Mouse (Mus musculus) adrenal gland, postnatal 10 days (tissue): ENCODE measurements at regions not wholly inside any gene's neighbourhood (a gene's known extent, or its start where the extent isn't known, plus 50 kb on each side); places are given as distances from the start of the nearest gene placed in this dataset.

ENCODE experiments used
- DNase-seq: peaks from one replicate; pipeline ENCODE4 v3.0.0; 2021; ENCODE audit warnings: mixed read lengths

DNA sequence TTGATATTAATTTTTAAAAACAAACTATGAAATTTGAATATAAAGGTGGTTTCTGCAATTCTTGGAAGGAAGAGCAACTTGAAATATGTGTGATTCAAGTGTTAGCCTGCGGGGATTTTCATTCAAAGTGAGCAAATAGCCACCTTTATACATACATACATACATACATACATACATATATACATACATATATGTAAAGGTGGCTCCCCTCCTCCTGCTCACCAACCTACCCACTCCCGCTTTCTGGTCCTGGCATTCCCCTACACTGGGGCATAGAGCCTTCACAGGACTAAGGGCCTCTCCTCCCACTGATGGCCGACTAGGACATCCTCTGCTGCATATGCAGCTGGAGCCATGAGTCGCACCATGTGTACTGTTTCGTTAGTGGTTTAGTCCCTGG, 221.3 kb upstream of the Pde3a start:
- DNase-seq, result no peak

DNA sequence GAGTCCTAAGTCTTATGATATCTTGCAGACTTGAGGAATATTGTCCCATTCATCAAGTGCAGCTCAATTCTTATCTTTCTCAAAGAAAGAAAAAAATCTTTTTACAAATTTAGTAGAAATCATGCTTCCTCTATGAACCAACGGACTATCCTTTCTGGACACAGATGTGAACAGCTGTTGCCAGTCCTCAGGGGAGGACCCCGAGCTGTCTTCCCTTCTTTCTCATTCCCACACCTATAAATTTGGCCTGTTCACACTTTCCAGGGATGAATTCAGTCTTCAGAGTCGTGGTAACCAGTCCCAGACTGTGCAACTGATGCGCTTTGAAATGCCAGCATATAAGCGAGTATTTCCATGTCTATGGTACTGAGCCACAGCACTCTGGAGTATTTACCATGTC, 214.2 kb upstream of the Pde3a start:
- DNase-seq, result no peak

DNA sequence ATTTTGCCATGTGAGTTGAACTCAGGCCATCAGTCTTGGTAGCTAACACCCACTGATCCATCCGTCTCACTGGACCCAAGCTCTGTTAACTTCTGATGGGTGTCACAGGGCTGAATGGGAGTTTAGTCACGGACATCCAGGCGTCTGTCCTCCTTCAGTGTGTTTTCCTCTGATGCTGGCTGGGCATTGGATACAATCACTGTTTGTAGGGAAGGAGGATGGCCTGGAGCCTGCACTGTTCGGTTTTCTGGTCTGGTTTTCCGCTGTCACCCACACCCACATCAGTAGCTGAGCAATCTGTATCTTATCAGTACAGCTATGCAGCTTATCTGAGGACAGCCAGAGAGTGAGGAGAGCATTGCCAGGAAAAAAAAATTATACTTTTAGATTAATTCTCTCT, 207.7 kb upstream of the Pde3a start:
- peak; percentile 2 for DNase-seq

DNA sequence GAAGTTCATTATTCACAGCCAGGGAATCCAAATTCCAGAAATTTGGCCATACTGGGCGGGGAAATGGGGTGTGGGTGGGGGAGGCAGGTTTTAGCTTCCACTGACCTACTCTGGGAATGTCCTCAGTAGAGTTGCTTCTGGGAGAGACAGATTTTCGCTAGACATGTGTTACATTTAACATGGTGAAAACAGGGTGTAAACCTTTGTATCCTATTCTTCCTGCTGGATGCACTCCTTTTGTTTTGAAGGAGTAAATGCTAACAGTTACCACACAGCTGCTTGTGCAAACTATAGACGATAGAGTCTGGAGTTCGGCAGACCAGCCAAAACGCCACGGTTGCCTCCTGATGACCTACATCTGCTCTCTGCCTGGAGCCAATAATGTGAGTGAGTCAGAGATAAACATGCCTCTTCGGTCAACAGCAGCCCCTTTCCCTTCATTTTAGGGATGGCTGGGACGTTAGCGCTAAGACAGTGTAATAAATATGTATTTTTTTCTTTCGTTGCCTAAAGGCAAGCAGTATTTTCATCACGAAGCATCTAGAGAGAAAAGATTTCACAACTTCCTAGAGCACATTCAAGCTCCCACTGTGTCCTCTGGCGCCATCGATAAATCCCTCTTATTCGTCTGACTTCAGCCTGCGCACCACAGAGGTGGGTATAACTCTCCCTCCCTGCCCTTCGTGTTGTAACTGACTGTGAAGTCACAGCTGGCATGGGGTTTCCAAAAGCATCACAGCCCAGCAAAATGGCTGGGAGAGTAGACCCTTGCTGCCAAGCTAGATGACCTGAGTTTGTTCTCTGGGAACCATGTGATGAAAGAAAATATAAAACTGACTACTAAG, 207.1 kb upstream of the Pde3a start:
- DNase-seq, result peak; percentile 13

DNA sequence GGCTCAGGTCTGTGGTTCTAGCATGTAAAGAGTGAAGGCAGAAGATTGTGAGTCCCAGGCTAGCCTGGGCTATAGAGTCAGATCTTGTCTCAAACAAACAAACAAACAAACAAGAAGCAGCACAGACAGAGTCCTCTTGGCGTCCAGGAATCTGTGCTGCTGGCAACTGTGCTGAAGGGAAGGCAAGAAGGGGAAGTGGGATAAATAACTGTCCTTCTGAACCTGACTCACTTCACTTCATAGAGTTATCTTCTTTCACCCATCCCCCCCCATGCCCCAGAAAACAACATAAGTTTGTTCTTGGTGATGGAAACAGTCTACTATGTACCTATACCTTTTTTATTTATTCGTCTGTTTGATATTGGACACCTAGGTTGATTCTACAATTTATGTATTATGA, 200.8 kb upstream of the Pde3a start:
- no peak for DNase-seq

DNA sequence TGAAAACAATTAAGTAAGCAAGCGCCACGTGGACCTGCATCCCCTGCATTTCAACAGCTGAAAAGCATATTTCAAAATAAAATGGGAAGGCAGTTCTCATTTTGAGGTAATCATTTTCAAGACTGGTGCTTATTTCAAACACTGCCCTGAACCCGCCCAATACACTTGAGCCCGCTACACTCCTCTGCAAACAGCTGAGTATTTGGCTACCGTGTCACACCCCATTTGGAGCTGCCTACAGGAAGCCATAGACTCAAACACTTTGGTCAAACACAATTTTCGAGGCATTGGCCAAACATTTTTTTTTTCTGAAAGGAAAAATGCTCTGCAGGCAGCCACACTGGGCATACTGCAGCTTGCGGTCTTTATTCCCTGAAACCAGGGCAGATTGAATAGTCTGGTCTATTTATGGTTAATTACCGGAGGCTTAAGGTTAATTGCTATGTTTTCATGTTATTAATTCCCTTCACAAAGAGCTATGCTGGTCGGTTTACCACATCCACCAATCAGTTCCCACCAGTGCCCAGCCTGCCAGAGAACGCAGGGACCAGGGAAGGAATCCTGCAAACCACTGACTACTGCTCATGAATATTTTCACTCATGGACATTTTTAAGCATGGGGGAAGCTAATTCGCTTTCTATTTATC, 198.9 kb upstream of the Pde3a start:
- no peak for DNase-seq

DNA sequence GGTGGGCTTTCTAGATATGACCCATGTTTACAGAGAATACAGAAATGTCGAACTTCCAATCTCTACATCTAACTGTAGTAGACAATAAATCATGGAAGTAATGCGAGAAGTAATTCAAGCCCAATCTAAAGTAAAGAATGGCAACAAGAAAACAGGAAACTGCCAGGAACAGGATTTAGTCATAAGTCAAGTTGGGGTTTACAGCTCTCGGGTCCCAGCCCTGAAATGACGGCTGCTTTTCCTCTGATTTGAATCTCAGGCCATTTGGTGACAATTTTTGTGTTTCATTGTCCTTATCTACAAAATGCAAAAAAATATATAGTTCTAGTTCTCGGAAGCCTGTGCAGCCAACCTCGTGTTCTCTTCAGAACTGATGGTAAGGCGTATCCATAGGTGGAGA, 195.0 kb upstream of the Pde3a start:
- no peak for DNase-seq

DNA sequence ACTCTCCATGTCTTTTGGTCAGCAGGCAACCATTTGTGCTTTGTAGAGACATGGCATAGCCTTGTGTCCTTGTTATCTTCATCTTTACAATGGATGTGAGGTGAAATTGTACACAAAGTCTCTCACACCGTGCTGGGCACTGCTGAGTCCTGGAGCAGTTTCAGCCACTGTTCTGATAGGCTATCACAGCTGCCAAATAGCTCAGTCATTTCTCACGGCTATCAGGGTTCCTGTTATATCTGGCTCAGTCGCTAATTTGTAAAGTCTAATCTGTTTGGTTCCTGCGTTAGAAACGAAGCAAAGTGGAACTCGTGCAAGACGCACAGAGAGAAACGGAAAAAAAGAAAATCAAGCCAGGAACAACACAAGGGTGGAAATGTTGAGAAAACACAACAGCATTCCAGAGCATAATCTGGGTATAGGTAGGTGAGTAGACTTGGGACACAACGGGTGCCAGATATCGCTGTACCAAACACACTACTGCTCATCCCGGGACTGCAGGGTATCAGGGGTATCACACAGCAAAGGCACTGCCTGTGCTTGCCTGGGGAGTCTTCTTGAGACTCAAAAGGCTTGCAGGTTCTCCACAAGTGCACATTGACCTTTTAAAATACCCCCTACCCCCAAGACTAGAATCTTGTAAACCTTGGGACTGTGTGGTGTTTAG, 189.7 kb upstream of the Pde3a start:
- no peak for DNase-seq

DNA sequence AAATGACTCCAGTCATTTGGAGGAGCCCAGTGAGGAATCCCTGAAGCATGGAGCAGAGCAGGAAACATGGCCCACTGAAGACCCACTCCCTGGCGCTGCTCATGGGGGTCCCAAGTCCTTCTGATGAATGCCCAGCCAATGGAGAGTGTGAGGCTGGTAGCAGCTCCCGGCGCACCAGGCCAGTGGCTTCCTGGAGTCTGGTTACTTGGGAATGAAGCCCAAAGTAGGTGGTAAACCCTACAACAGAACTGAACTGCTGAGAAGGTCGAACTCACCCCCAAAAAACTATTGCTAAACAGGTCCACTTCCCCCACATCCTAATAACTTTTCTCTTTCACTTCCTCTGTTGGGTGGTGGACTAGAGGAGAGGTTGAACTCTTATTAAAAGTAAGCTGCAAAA, 183.3 kb upstream of the Pde3a start:
- DNase-seq, result no peak

DNA sequence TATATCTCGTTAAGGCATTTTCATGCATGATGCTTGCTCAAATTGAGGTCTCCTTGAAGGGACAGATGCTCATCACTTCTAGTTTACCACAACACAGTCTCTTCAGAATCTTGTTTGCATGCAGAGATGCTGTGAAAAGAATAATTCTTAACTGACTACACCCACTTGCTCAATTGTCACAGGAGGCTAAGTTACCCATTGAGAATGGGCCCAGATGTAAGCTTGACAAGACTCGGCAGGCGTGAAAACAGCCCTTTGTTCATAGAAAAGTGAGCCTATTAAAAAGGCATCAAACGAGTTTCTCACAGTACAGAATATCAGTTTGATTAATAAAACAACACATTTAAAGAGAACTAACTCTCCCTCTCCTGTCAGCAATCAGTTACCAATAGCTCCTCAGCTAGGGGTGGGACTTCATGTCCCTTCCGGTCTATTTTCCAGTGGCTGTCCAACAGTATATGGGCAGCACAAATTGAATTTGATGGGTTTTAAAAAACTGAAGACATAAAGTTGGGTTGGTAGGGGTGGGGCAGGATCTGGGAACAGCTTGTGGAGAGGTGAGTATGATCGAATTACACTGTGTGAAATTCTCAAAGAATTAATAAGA, 180.1 kb upstream of the Pde3a start:
- DNase-seq, result no peak

DNA sequence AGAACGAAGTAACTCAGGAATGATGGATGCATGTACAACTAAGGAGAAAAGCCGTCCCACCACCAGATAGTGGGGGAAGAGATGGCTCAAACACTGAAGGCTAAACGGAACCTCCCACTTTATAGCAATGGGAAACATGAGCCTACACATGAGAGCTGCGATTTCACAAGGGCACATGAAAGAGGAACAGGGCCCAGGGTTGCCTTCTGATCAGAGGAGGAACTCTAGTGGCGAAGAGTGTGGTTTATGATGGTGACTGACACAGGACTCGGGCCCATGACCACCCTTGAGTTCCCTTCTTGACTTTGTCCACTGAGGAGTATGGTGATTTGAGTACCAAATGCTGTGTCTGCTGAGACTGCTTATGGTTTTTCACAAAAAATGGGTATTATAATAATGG, 179.2 kb upstream of the Pde3a start:
- no peak for DNase-seq

DNA sequence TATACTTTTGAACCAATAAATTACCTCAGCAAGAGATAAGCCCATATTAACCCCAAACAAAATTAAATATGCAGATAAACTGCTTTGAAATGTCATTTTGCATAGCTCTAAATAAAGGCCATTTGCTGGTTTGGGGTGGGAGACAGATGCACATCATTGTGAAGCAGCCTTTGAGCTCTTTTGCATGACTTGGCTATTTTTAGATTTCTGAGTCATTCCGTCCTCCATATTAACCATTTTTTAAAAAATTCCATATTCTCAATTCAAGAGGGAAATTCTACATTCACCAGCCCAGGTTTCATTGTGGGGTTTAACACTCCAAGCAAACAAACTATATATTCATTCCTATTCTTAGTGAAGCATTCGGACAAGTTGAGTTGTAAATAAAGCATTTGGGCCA, 177.6 kb upstream of the Pde3a start:
- DNase-seq, result no peak

DNA sequence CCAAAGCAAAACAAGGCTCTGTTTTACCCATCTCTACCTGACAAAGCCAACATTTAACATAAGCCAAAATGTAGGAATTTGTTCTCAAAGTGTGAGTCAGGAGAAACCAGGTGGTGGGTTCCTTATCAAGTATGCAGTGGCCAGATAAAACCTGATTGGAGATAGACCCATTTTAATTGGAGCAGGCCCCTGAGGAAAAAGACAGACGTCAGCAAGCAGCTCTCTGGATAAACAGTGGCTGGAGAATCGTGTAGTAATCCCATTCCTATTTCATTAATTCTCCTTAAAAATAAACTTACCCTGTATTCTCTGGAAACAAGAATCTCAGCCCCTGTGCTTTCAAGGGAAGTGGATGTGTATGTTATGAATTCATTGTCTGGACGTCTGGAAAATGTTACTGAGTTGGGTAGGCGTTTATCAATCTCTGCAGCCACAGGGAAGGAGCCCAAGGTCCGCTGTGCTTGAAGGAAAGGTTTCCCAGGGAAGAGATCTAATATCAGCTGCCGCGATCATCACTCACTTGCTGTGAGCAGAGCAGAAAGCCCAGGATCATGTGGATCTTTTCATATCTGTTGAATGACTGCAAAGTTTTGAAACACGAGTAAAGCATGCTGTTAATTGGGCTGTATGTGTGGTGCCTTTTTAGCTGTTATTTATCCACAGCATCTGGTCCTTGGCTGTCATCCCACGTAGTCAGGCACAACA, 157.8 kb upstream of the Pde3a start:
- DNase-seq, result no peak

DNA sequence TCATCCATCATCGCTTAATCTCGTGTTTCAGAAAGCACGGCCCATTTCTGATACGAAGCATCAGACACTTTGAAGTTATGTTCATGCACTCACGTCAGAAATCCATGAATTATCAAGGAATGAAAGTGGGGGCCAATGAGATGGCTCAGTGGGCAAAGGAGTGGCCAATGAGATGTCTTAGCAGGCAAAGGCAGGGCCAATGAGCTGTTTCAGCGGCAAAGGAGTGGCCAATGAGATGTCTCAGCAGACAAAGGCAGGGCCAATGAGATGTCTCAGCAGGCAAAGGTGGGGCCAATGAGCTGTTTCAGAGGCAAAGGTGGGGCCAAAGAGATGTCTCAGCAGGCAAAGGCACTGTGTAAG, 157.3 kb upstream of the Pde3a start:
- DNase-seq, result no peak

DNA sequence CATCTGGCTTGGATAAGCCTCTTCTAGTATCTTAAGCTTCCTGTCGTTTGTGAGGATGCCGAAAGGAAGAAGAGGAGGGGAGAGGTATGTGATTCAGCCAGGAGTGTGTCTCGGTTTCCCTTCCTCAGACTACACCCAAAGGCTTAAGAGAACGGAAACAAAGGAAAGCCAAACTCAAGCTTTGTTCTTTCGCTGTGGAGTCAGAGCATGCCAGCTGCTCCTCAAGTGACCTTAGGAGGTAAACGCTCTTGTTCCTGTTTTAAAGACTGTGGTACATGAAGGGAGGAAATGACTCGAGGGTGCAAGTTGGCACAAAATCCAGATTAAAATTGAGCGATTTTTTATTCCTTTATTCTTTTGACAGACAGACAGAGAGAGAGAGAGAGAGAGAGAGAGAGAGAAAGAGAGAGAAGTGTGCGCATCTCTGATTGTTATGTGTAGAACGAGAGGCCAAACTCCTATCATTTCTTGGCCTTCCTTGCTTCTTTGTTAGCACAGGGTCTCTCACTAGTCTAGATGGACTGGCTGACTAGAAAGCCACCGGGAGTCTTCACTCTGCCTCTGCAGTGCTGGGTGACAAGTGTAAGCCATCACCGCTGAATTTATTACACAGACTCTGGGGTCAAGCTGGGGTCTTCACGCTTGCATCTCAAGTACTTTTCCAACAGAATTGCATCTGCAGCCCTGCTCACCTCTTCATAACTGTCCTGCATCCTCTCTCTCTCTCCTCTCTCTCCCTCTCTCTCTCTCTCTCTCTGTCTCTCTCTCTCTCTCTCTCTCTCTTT, 151.5 kb upstream of the Pde3a start:
- DNase-seq, result no peak

DNA sequence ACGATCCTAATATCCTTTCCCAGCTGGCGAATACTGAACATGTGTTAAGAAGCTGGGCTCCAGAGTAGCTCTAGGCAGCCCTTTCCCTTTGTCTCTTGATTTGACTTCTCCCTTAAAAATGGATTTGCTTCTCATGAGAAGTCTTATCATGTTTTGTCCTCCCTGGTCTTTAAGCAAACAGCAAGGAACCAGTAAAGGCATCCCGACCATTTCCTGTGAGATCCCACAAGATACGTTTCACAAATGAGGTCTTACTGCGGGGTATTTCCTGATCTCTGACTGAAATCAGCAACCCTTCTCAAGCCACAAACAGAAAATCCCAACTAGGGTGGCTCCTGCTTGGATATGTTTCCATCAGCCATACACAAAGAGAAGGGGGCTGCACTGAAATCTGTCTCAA, 130.8 kb upstream of the Pde3a start:
- DNase-seq, result no peak

DNA sequence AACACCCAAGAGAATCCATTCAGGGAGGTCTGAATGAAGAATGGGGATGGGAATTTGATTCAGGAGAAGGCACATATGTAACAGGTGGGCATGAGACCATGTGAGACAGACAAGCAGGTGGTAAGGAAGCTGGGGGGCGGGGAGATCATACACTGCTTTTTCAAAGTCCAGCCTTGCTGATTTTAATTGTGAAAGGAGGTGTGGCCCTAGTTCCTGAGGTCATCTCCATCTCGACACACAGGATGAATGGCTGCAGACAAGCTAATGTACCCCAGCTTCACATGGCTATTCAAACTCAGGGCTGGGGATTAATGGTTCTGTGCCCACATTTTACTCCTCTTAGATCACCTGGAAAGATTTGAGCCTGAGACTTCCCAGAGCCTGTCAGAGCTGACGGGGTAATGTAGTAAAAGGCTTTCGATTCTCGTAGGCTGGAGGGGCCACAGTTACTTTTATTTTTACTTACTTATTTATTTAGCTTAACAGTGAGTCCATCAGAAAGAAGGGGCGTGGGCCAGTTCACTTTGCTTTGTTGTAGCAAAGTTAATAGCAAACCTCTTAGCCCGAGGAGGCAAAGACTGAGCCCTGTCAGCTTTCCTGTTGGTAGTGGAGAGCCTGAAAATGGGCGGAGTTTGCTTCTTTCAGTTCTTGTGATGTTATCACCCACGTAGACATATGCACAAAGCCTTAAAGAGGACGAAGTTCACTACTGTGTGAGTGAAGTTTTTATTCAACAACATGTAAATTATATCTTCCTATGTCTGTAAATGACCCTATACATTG, 122.3 kb upstream of the Pde3a start:
- DNase-seq, result no peak

DNA sequence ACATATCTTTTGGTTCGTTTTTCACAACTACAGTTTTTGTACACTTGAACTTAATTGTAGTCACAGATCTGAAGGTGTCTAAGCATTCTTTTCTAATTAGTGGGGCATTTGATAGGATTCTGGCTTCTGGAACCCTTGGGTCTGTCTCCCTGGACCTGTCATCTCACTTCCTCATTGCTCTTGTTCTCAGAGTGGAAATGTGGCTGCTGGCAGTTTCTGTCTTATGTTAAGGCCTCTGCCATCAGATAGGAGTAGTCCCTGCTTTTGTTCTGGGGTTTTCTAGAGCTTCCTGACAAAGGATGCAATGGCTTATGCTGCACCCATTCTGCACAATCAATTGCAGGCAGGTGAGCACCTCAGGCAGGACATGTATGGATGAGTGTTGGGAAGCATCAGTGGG, 119.5 kb upstream of the Pde3a start:
- no peak for DNase-seq

DNA sequence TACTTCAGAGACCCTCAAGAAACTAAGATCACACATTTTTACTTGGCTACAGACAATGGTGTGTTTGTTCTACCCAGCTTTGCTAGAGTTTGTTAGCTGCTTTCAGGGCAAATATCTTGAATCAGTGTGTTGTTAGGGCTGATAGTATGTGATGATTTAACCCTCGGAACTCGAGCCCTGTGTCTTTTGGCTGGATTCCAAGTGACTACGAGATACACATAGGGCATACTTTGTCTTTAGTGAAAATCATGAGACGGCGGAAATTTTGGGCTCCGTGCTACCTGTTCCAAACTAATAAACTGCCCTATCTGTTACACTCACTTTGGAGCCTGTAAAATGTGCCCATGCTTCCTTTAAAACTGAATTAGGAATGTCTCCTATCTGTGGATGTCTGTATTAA, 114.9 kb upstream of the Pde3a start:
- no peak for DNase-seq

DNA sequence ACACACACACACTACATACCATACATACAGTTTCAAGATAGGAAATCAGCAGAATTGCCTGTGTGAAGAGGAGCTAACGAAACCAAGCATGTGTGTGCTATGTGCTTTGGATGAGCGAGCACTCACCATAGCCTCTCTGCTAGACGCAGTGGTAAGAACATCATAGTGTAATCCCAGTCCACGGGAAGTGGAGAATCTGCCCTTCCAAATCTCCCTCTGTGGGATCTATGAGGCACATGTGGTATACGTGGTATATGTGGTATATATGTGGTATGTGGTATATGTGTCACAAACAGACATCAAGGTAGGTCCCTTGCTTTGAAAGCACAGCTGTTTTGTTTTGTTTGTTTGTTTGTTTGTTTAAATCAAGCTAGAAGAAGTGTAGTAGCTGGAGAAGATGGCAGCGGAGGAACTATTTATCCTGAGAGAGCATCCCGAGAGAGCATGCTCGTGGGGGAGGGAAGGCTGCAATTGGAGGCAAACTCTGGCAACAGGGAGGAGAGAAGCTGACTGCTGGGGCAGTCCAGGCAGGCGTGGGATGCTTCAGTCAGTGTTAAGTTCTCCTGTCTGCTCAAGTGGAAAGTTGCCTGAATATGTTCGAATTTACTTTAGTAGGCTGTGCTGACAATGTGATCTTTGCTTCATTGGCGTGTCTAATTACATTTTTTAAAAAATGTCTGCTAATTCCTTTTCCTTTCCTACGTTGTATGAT, 112.2 kb upstream of the Pde3a start:
- DNase-seq, result no peak
